Mouse (Mus musculus): ENCODE measurements at regions not wholly inside any gene's neighbourhood (a gene's known extent, or its start where the extent isn't known, plus 50 kb on each side); places are given as distances from the start of the nearest gene placed in this dataset.

GRCm38 (mm10) chr11:32963625-32964293 lies 139.4 kb upstream of the Smim23 start:
- TF ChIP-seq CTCF (conservative IDR thresholded peaks at IDR 0.05; ENCODE audit: low read length), result no peak
- no peak for TF ChIP-seq NANOG (IDR thresholded peaks at IDR 0.05; ENCODE audit: borderline replicate concordance, low read length)
- TF ChIP-seq POU5F1 (IDR thresholded peaks at IDR 0.05; ENCODE audit: borderline replicate concordance, low read length), result no peak
